Mouse (Mus musculus): ENCODE results near the gene Siglec1. TPM values are rescaled to one million over a fixed set of nuclear protein-coding genes. Genes with fewer than 3 reads are reported as not detected.
A peak's percentile ranks its signal among the peaks of the same experiment; 100 is the strongest.

Siglec1 gene
- polyA plus RNA-seq, 2 experiments = 0.70 to 0.93 TPM

- Histone ChIP-seq H3K9ac (replicated peaks) (no peak overlapping the region), H3K36me3 (replicated peaks; ENCODE audit: control insufficient read depth, insufficient read depth, low read depth) (no peaks in the 10 kb centered on the region), H3K4me1 (replicated peaks; ENCODE audit: control insufficient read depth in 2 of 2, insufficient read depth in 2 of 2, low read length in 1 of 2) (peaks cover 0 to 2% of the 10 kb centered on the region in 2 experiments; a peak in 1 of 4 replicates), H3K27me3 (ENCODE audit: control insufficient read depth, insufficient read depth, low read length) (peaks cover 51% of the 10 kb centered on the region), H3K27ac (no peak overlapping the region), H3K4me3 (ENCODE audit: insufficient read depth in 1 of 2, low read depth in 2 of 2, low read length in 2 of 2) (peak overlapping the region in 1 of 2 experiments; percentile 35; a peak in 2 of 4 replicates), H3K9me3 (ENCODE audit: control insufficient read depth, low read length) (no peaks in the 10 kb centered on the region), H3K4me2 (ENCODE audit: low read depth) (peak overlapping the region; percentile 30)
- TF ChIP-seq EP300 (IDR thresholded peaks at IDR 0.05; ENCODE audit: low read depth) (no peak), CTCF (IDR thresholded peaks at IDR 0.05; ENCODE audit: low read depth) (no peak)
- no peak for DNase-seq (ENCODE audit: low read depth in 3 of 3, low spot score in 3 of 3)
- ATAC-seq (ENCODE audit: insufficient read depth) = no peak
- 4% methylated on average over 114 of the region's 115 CpGs for WGBS (ENCODE audit: insufficient replicate concordance)
Observed at GRCm38 (mm10) chr2:131040854-131041825, 45.4 kb downstream of the Siglec1 start.

DNA sequence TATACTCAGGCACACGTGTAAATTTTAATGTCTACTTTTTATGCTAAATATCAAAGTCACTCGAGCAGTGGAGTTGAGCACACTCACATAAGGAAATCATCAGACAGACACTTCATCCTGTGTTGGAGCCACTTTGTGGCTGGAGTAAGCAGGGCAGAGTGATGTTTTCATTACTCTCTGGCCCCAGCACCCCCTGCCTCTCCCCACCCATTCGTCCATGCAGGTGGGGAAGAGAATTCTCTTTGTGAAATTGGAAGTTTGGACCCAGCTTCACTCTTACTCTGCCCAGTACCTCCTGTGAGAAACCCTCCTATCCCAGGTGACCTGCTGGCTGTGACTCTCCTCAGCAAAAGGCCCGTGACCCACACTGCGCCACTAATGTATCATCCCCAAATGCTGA, 47.9 kb downstream of the Siglec1 start:
- H3K27ac ChIP-seq = no peak overlapping the region
- no peak for ATAC-seq (ENCODE audit: insufficient read depth)
- no peaks in the 10 kb centered on the region for H3K9me3 ChIP-seq (ENCODE audit: control insufficient read depth, low read length)
- peaks cover 50% of the 10 kb centered on the region for H3K27me3 ChIP-seq (ENCODE audit: control insufficient read depth, insufficient read depth, low read length)
- no peaks in the 10 kb centered on the region for H3K4me1 ChIP-seq (replicated peaks; ENCODE audit: control insufficient read depth in 2 of 2, insufficient read depth in 2 of 2, low read length in 1 of 2)
- H3K4me2 ChIP-seq (ENCODE audit: low read depth) = no peak overlapping the region
- 63% methylated on average over 5 of the region's 5 CpGs for WGBS (ENCODE audit: insufficient replicate concordance)
- no peak overlapping the region for H3K9ac ChIP-seq (replicated peaks)
- no peak for TF ChIP-seq EP300 (IDR thresholded peaks at IDR 0.05; ENCODE audit: low read depth)
- TF ChIP-seq CTCF (IDR thresholded peaks at IDR 0.05; ENCODE audit: low read depth) = no peak
- DNase-seq (ENCODE audit: low read depth in 3 of 3, low spot score in 3 of 3) = no peak
- H3K4me3 ChIP-seq (ENCODE audit: insufficient read depth in 1 of 2, low read depth in 2 of 2, low read length in 2 of 2) = no peak overlapping the region
- no peaks in the 10 kb centered on the region for H3K36me3 ChIP-seq (replicated peaks; ENCODE audit: control insufficient read depth, insufficient read depth, low read depth)

- 79% methylated on average over 6 of the region's 6 CpGs for WGBS (ENCODE audit: insufficient replicate concordance)
- H3K36me3 ChIP-seq (replicated peaks; ENCODE audit: control insufficient read depth, insufficient read depth, low read depth) = no peaks in the 10 kb centered on the region
- H3K27me3 ChIP-seq (ENCODE audit: control insufficient read depth, insufficient read depth, low read length) = peaks cover 46% of the 10 kb centered on the region
- H3K4me1 ChIP-seq (replicated peaks; ENCODE audit: control insufficient read depth in 2 of 2, insufficient read depth in 2 of 2, low read length in 1 of 2) = no peaks in the 10 kb centered on the region
- no peaks in the 10 kb centered on the region for H3K9me3 ChIP-seq (ENCODE audit: control insufficient read depth, low read length)
- ATAC-seq (ENCODE audit: insufficient read depth) = no peak
- H3K4me3 ChIP-seq (ENCODE audit: insufficient read depth in 1 of 2, low read depth in 2 of 2, low read length in 2 of 2) = no peak overlapping the region
- H3K9ac ChIP-seq (replicated peaks) = no peak overlapping the region
- H3K4me2 ChIP-seq (ENCODE audit: low read depth) = no peak overlapping the region
- DNase-seq (ENCODE audit: low read depth in 3 of 3, low spot score in 3 of 3) = no peak
- no peak for TF ChIP-seq CTCF (IDR thresholded peaks at IDR 0.05; ENCODE audit: low read depth)
- no peak for TF ChIP-seq EP300 (IDR thresholded peaks at IDR 0.05; ENCODE audit: low read depth)
- H3K27ac ChIP-seq = no peak overlapping the region
Observed at GRCm38 (mm10) chr2:131038197-131038596, 48.4 kb downstream of the Siglec1 start.

DNA sequence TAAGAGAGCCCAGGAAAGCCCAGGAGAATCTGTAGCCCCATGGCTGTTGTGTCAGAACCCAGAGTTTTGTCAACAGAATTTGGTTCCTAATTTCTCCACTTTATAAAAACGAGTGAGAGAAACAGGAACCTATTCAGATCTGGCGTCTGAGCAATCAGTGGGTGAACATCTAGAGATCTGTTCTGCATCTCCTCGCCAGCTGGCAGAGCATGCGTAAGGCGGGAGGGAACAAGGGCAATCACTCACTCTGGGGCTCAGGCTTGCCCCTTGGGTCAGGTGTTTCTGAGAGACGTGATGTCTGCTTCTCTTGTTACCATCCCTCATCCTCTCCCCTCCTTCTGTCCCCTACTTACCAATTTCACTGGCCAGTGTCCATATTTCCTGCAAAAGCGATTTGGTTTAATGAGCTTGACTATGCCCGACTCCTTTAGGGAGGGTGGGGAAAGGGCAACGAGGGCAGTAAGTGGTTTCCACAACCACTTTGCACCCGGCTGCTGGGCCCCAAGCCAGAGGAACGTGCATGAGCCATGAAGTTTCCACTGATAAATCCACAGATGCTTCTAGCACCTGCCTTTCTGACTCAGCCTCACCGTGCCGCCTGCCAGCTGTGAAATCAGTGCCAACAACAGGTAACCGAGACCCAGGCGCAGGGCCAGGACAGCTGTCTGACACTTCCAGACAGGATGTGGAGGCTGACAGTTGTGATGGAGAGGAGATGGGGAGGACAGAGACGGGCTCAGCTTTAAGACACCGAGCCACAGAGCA, 49.2 kb downstream of the Siglec1 start:
- H3K4me2 ChIP-seq (ENCODE audit: low read depth) = no peak overlapping the region
- no peaks in the 10 kb centered on the region for H3K36me3 ChIP-seq (replicated peaks; ENCODE audit: control insufficient read depth, insufficient read depth, low read depth)
- H3K27ac ChIP-seq = no peak overlapping the region
- no peak overlapping the region for H3K9ac ChIP-seq (replicated peaks)
- peaks cover 38% of the 10 kb centered on the region for H3K27me3 ChIP-seq (ENCODE audit: control insufficient read depth, insufficient read depth, low read length)
- ATAC-seq (ENCODE audit: insufficient read depth) (no peak), DNase-seq (ENCODE audit: low read depth in 3 of 3, low spot score in 3 of 3) (no peak)
- WGBS (ENCODE audit: insufficient replicate concordance) = 45% methylated on average over 17 of the region's 17 CpGs
- H3K4me1 ChIP-seq (replicated peaks; ENCODE audit: control insufficient read depth in 2 of 2, insufficient read depth in 2 of 2, low read length in 1 of 2) = 0 out of 4 replicates have a peak, but pooled peaks cover 0 to under 1% of the 10 kb centered on the region in 2 experiments
- no peak overlapping the region for H3K4me3 ChIP-seq (ENCODE audit: insufficient read depth in 1 of 2, low read depth in 2 of 2, low read length in 2 of 2)
- TF ChIP-seq EP300 (IDR thresholded peaks at IDR 0.05; ENCODE audit: low read depth) (no peak), CTCF (IDR thresholded peaks at IDR 0.05; ENCODE audit: low read depth) (no peak)
- H3K9me3 ChIP-seq (ENCODE audit: control insufficient read depth, low read length) = no peaks in the 10 kb centered on the region

DNA sequence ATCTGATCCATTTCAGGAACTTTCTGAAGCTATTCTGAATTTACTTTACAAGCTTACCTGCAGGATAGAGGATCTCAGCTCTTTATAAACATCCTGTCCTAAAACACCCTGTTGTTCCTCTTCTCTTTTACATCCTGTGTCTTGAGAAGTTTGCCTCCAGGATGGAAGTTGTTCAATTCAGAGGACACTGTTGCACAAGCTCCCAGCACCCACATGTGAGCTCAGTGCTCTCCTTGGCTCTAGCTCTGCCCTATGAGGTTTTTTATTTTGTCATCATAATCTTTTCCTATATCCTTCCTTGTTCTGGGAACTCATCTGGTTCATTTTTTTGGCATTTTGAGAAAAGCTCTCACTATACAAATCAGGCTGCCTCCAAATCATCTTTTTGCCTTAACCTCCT, 49.8 kb downstream of the Siglec1 start:
- H3K36me3 ChIP-seq (replicated peaks; ENCODE audit: control insufficient read depth, insufficient read depth, low read depth) = no peaks in the 10 kb centered on the region
- no peak for TF ChIP-seq EP300 (IDR thresholded peaks at IDR 0.05; ENCODE audit: low read depth)
- TF ChIP-seq CTCF (IDR thresholded peaks at IDR 0.05; ENCODE audit: low read depth) = no peak
- H3K9ac ChIP-seq (replicated peaks) = no peak overlapping the region
- peaks cover 31% of the 10 kb centered on the region for H3K27me3 ChIP-seq (ENCODE audit: control insufficient read depth, insufficient read depth, low read length)
- DNase-seq (ENCODE audit: low read depth in 3 of 3, low spot score in 3 of 3) (no peak), ATAC-seq (ENCODE audit: insufficient read depth) (no peak)
- H3K4me2 ChIP-seq (ENCODE audit: low read depth) = no peak overlapping the region
- no peak overlapping the region for H3K4me3 ChIP-seq (ENCODE audit: insufficient read depth in 1 of 2, low read depth in 2 of 2, low read length in 2 of 2)
- no peak overlapping the region for H3K27ac ChIP-seq
- peaks cover 2 to 7% of the 10 kb centered on the region in 2 experiments; a peak in 3 of 4 replicates for H3K4me1 ChIP-seq (replicated peaks; ENCODE audit: control insufficient read depth in 2 of 2, insufficient read depth in 2 of 2, low read length in 1 of 2)
- no peaks in the 10 kb centered on the region for H3K9me3 ChIP-seq (ENCODE audit: control insufficient read depth, low read length)
